Mouse (Mus musculus): ENCODE measurements at regions not wholly inside any gene's neighbourhood (a gene's known extent, or its start where the extent isn't known, plus 50 kb on each side); places are given as distances from the start of the nearest gene placed in this dataset.

DNA sequence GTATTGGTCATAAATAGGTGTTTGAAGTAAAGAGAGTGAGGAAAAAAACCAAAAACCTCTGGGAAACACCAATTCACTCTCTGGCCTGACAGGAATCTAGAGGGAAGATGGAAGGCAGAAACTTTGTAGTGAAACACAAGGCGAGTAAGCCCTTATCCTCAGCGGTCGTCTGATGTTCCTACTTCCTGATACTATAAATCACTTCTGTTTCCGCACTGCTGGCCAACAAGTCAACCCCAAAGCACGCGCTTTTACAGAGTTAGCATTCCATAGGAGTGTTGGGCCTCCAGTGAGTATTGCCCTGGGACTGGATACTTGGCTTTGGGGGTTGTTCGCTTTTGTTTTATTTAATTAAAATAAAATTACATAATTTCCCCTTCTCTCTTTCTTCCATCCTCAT lies 82.7 kb upstream of the Atp2b1 start:
- Histone ChIP-seq H3K9me3 (no peaks in the 10 kb centered on the region), H3K4me3 (replicated peaks) (no peak overlapping the region), H3K36me3 (no peaks in the 10 kb centered on the region), H3K9ac (no peak overlapping the region), H3K4me2 (no peak overlapping the region), H3K27me3 (replicated peaks) (no peaks in the 10 kb centered on the region), H3K27ac (no peak overlapping the region), H3K4me1 (no peaks in the 10 kb centered on the region)
- no peak for ATAC-seq (ENCODE audit: insufficient read depth, low FRiP score, low read depth)
- WGBS: 51% methylated on average over 7 of the region's 7 CpGs

DNA sequence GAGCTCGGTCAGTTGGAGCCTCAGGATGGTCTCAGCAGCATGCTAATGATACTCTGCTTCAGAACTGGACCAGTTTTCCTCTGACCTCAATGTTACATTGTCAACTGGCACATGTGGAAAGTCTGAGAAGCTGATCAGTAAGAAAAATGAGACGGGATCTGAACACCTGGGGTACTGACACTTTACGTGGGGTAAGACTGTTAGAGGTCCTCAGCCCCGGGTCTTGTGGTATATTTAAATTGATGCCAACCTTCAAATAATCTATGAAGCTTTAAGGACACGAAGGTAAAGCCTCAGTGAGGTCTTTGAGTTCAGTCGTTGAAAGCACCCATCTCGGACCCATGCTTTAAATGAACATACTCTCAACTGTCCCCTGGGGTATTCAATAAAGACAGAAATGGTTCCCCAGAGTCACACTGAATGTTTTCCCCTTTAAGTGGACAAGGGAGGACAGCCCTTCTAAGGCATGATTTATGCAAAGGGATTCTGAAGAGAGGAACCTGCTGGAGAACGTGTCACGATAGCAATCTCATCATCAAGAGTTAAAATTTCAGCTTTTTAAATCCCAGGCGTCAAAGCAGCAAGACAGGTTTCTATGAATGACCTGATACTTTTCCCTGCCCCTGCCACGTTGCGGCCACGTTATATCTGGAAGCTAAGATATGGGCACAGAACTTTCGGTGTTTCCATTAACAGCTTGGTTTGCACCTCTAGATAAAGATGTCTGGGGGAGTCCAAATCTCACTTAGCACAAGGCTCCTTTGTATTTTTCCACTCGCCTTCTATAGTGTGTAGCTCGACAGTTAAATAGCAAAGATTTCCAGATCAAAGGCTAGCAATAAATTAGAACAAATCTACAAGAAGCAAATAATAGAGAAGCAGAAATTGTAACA lies 76.7 kb upstream of the Atp2b1 start:
- no peaks in the 10 kb centered on the region for H3K4me1 ChIP-seq
- H3K4me3 ChIP-seq (replicated peaks): no peak overlapping the region
- H3K36me3 ChIP-seq: no peaks in the 10 kb centered on the region
- H3K27me3 ChIP-seq (replicated peaks): no peaks in the 10 kb centered on the region
- H3K9me3 ChIP-seq: no peaks in the 10 kb centered on the region
- no peak overlapping the region for H3K27ac ChIP-seq
- no peak for ATAC-seq (ENCODE audit: insufficient read depth, low FRiP score, low read depth)
- no peak overlapping the region for H3K9ac ChIP-seq
- WGBS: 65% methylated on average over 16 of the region's 16 CpGs
- no peak overlapping the region for H3K4me2 ChIP-seq

DNA sequence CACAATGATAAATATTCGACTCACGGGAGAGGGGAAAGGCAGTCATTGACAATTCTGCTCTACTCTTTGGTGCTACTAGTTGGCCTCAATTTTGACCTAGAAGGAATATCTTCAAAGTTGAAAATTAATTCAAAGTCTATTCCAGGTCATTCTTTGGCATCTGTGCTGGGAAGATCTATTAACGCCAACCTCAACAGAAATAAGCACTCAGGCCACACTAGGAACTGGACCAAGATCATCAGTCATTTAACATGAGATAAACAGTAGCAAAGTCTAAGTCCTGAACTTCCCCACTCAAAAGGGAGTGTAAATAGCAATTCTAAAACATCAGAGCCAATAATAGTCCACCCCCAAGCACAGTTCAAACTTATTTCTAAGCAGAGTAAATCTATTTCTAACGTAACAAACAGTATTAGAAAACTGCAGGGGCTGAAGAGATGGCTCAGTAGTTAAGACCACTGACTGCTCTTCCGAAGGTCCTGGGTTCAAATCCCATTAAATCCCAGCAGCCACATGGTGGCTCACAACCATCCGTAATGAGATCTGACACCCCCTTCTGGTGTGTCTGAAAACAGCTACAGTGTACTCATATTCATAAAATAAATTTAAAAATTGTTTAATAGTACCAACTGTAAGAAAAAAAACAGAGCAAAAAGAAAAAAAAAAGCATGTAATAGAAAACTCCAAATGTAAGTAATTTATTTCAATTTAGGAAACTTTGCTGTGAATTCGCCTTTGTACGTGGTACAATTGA lies 75.1 kb upstream of the Atp2b1 start:
- no peak overlapping the region for H3K9ac ChIP-seq
- no peaks in the 10 kb centered on the region for H3K27me3 ChIP-seq (replicated peaks)
- H3K36me3 ChIP-seq: no peaks in the 10 kb centered on the region
- no peaks in the 10 kb centered on the region for H3K4me1 ChIP-seq
- no peak overlapping the region for H3K4me3 ChIP-seq (replicated peaks)
- H3K9me3 ChIP-seq: no peaks in the 10 kb centered on the region
- 82% methylated on average over 8 of the region's 8 CpGs for WGBS
- no peak overlapping the region for H3K4me2 ChIP-seq
- no peak for ATAC-seq (ENCODE audit: insufficient read depth, low FRiP score, low read depth)
- H3K27ac ChIP-seq: no peak overlapping the region

DNA sequence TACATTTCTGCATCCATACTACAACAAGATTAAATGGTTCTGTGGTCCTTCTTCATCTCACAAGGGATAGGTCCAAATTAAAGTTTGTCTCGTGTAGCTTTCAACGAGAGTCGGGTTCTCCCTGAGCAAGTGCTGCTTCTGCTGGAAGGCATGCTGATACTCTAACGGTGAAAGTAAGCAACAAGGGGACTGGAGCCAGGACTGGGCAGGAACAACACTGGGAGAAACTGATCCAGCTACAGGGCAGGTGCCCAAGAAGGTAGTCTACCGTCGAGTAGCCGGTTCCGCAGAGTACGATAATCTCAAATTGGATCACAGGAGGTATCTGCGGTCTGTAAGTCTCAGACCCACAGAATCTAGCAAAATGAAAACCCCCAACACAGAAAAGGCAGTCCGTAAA lies 74.2 kb upstream of the Atp2b1 start:
- ATAC-seq (ENCODE audit: insufficient read depth, low FRiP score, low read depth): no peak
- Histone ChIP-seq H3K9ac (no peak overlapping the region), H3K4me1 (no peaks in the 10 kb centered on the region), H3K4me3 (replicated peaks) (no peak overlapping the region), H3K4me2 (no peak overlapping the region), H3K9me3 (no peaks in the 10 kb centered on the region), H3K27me3 (replicated peaks) (no peaks in the 10 kb centered on the region), H3K27ac (no peak overlapping the region), H3K36me3 (no peaks in the 10 kb centered on the region)
- WGBS: 96% methylated on average over 11 of the region's 11 CpGs

DNA sequence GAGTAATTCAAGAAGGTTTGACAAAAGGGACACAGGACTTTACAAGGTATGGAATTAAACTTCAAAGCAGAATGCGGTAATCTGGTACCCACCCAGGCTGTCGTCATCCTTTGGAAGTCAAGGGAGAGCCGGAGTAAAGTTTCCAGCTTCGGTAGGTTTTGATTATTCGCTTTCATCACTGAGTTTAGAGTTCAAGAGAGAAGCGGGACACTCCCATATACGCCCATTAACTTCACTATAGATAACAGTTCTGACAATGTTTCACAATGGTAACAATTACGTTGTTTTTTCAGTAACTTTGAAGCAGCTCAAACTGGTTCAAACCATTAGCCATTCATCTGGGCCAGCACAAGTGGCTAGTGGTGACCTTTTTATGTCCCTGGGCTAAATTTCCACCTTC lies 73.8 kb upstream of the Atp2b1 start:
- no peaks in the 10 kb centered on the region for H3K9me3 ChIP-seq
- H3K27ac ChIP-seq: no peak overlapping the region
- ATAC-seq (ENCODE audit: insufficient read depth, low FRiP score, low read depth): no peak
- H3K4me1 ChIP-seq: no peaks in the 10 kb centered on the region
- H3K36me3 ChIP-seq: no peaks in the 10 kb centered on the region
- H3K9ac ChIP-seq: no peak overlapping the region
- H3K4me3 ChIP-seq (replicated peaks): no peak overlapping the region
- WGBS: 91% methylated on average over 8 of the region's 8 CpGs
- no peaks in the 10 kb centered on the region for H3K27me3 ChIP-seq (replicated peaks)
- no peak overlapping the region for H3K4me2 ChIP-seq

DNA sequence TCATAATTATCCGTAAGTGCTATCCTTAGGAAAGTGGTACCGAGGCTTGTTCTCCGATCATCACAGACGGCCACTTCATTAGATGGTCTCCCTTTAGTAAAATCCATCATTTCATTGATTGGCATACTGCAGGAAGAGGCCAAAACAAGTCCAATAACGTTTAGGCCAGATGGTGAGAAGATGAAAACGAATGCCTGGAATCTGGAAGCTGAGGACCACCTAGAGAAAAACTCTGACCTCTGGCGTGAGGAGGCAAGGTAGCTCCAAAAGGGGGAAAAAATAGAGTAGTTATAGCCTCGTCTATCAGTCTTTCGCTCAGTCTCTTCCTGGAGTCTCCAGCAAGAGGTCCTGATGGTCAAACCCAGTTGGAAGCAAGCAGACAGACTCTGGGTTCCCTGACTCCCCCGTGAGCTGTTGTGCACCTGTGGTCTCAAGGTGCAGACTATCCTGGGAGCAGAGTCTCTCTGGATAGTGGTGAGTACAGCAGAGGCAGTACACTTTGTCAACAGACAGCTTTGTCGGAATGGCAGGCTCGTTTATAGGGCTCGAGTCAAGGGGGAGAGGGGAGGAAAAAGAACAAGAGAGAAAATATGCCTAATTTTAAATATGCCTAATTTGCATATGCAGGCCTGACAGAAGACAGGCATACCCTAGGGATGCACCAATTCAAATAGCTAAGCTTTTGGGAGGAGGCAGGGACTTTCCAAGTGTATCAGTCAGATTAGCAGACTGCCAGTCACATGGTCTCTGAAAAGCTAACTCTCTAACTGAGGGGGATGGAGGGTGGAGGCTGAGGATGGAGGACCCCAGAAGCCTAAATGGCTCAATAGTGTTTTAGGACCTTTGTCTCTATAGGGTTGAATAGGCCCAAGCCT lies 73.0 kb upstream of the Atp2b1 start:
- no peaks in the 10 kb centered on the region for H3K4me1 ChIP-seq
- no peak overlapping the region for H3K27ac ChIP-seq
- H3K4me2 ChIP-seq: no peak overlapping the region
- no peaks in the 10 kb centered on the region for H3K36me3 ChIP-seq
- no peaks in the 10 kb centered on the region for H3K27me3 ChIP-seq (replicated peaks)
- no peak for ATAC-seq (ENCODE audit: insufficient read depth, low FRiP score, low read depth)
- H3K4me3 ChIP-seq (replicated peaks): no peak overlapping the region
- 87% methylated on average over 13 of the region's 13 CpGs for WGBS
- no peak overlapping the region for H3K9ac ChIP-seq
- H3K9me3 ChIP-seq: no peaks in the 10 kb centered on the region

DNA sequence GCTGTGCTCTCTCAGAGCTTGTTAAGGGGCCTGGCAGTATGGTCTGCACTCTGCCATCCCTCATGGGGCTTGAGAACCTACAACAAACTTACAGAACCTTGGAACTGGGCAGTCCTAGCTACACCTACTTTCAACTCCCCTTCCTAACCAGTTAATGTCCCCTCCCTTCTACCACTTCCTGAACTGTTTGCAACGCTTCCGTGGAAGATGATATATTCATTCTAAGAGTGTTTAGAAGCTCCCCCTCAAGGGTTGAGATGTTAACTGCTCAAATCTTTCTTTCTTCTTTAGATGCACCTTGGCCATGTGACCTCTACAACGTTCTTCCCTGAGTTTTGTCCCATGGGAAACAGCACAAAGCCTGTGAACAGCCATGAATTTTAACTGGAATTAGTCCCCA lies 72.3 kb upstream of the Atp2b1 start:
- H3K4me2 ChIP-seq: no peak overlapping the region
- H3K4me3 ChIP-seq (replicated peaks): no peak overlapping the region
- no peaks in the 10 kb centered on the region for H3K9me3 ChIP-seq
- WGBS: 83% methylated on average over 3 of the region's 3 CpGs
- no peak overlapping the region for H3K27ac ChIP-seq
- no peaks in the 10 kb centered on the region for H3K4me1 ChIP-seq
- ATAC-seq (ENCODE audit: insufficient read depth, low FRiP score, low read depth): no peak
- no peaks in the 10 kb centered on the region for H3K36me3 ChIP-seq
- H3K9ac ChIP-seq: no peak overlapping the region
- H3K27me3 ChIP-seq (replicated peaks): no peaks in the 10 kb centered on the region

DNA sequence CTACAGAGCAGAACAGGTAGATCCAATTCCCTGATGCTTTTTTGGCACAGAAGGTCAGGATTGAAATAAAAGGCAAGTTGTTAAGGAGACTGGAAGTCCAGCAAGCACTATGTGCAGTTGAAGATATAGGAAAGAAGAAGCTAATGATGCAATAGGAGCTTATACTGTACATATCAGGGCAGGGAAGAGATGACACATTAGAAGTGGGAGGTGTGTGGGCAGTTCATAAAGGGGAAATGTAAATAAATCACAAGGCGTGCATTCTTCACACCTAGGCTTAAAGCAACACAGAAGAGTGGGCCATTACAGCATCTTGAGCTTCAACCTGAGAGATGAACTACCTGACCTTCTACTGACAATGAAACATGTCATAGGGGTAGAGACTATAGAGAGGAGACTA lies 71.5 kb upstream of the Atp2b1 start:
- no peak overlapping the region for H3K27ac ChIP-seq
- H3K27me3 ChIP-seq (replicated peaks): no peaks in the 10 kb centered on the region
- no peaks in the 10 kb centered on the region for H3K9me3 ChIP-seq
- 71% methylated on average over 1 of the region's 1 CpGs for WGBS
- ATAC-seq (ENCODE audit: insufficient read depth, low FRiP score, low read depth): no peak
- H3K36me3 ChIP-seq: no peaks in the 10 kb centered on the region
- H3K4me3 ChIP-seq (replicated peaks): no peak overlapping the region
- no peak overlapping the region for H3K4me2 ChIP-seq
- no peaks in the 10 kb centered on the region for H3K4me1 ChIP-seq
- no peak overlapping the region for H3K9ac ChIP-seq

DNA sequence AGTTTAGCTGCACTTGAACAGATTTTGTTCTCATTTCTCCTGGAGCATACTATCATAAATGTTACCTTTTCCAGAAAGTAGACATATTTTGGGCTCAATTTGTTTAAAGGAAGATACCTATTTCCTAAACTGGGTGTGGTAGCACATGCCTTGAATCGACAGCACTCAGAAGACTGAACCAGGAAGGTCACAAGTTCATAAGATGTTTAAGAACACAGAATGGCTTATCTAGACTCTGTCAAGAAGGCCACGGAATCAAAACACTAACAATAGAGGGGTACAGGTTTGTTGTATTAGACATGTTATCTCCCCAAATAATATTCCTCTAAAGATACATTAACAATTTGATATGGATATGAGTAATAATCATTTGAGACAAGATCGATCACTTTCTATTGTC lies 64.4 kb upstream of the Atp2b1 start:
- WGBS: 61% methylated on average over 3 of the region's 3 CpGs
- Histone ChIP-seq H3K36me3 (no peaks in the 10 kb centered on the region), H3K9me3 (no peaks in the 10 kb centered on the region), H3K9ac (no peak overlapping the region), H3K4me3 (replicated peaks) (no peak overlapping the region), H3K27ac (no peak overlapping the region), H3K27me3 (replicated peaks) (no peaks in the 10 kb centered on the region), H3K4me2 (no peak overlapping the region), H3K4me1 (no peaks in the 10 kb centered on the region)
- ATAC-seq (ENCODE audit: insufficient read depth, low FRiP score, low read depth): no peak

DNA sequence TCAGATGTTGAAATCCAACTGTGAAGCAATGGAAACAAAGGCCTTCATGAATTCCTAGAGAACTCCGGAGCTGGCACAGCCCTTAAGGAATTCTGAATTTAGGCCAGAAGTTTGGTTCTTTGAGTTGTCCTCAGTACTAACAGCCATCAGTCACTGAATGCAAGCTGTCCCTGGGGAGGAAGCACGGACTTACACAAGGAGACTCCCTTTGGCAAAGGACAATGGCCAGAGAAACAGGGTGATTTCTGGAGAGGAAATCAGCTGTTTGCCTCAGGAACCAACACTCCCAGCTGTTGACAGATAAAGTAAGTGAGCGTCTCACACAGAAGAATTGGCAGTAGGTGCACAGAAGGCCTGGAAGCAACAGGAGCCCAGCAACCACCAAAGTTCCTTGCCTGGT lies 56.8 kb upstream of the Atp2b1 start:
- no peak overlapping the region for H3K9ac ChIP-seq
- no peaks in the 10 kb centered on the region for H3K4me1 ChIP-seq
- no peak overlapping the region for H3K27ac ChIP-seq
- no peak for ATAC-seq (ENCODE audit: insufficient read depth, low FRiP score, low read depth)
- no peak overlapping the region for H3K4me3 ChIP-seq (replicated peaks)
- no peaks in the 10 kb centered on the region for H3K27me3 ChIP-seq (replicated peaks)
- H3K36me3 ChIP-seq: no peaks in the 10 kb centered on the region
- H3K4me2 ChIP-seq: no peak overlapping the region
- H3K9me3 ChIP-seq: no peaks in the 10 kb centered on the region
- 50% methylated on average over 3 of the region's 3 CpGs for WGBS

DNA sequence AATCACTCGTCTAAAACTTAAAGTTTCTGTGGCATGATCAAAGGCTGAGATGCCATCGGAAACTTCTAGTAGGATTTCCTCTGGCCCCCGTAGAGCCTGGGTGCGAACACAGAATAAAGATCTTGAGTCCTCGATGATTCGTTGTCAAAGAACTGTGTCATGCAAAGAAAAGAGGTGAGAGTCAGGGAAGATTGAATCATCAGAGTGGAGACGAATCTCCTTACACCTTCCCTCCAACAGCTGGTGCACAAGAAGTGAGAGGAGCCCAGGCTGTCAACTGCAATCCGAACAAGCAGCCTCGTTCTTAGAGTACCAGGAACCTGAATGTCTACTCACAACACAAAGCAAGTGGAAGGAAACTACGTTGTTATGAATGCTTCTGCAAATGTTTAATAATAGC lies 52.7 kb upstream of the Atp2b1 start:
- Histone ChIP-seq H3K27ac (no peak overlapping the region), H3K9ac (no peak overlapping the region), H3K4me1 (no peaks in the 10 kb centered on the region), H3K4me3 (replicated peaks) (no peak overlapping the region), H3K9me3 (no peaks in the 10 kb centered on the region), H3K27me3 (replicated peaks) (no peaks in the 10 kb centered on the region), H3K4me2 (no peak overlapping the region), H3K36me3 (no peaks in the 10 kb centered on the region)
- 82% methylated on average over 10 of the region's 10 CpGs for WGBS
- no peak for ATAC-seq (ENCODE audit: insufficient read depth, low FRiP score, low read depth)

DNA sequence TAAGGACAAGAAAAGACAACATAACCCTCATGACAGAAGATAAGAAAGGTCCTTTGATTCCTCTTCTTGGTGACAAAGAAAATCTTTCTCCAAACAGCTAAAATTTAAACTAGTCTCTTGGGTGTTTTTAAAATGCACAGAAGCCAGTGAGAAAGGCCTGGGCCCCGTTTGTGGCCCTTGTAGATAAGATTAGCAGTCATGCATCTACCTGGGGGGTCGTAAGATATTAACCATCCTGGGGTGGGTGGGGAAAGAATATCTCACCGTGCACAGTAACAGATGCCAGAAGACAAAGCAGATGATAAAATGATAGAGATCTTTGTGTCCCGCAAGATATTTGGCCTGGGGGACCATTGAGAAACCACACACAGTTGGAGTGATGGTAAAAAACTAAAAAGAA lies 51.5 kb upstream of the Atp2b1 start:
- no peak for ATAC-seq (ENCODE audit: insufficient read depth, low FRiP score, low read depth)
- 68% methylated on average over 4 of the region's 4 CpGs for WGBS

More for the DNA sequence above, 51.5 kb upstream of the Atp2b1 start:
- Histone ChIP-seq H3K36me3 (no peaks in the 10 kb centered on the region), H3K9ac (no peak overlapping the region), H3K27me3 (replicated peaks) (no peaks in the 10 kb centered on the region), H3K4me2 (no peak overlapping the region), H3K9me3 (no peaks in the 10 kb centered on the region), H3K27ac (no peak overlapping the region), H3K4me1 (no peaks in the 10 kb centered on the region), H3K4me3 (replicated peaks) (no peak overlapping the region)
